Mouse (Mus musculus) gastrocnemius, postnatal 14 days (tissue): ENCODE measurements around the gene Zdhhc16. TPM values are rescaled to one million over a fixed set of nuclear protein-coding genes. Genes with fewer than 3 reads are reported as not detected.
A peak's percentile ranks its signal among the peaks of the same experiment; 100 is the strongest.

Experiments used
- DNase-seq: peaks from one replicate; pipeline ENCODE4 v3.0.0; 2021; ENCODE audit warnings: mixed read lengths
- intact Hi-C: fragments of 180-260 bp; cut with DNase I; formaldehyde crosslinking; loops from one replicate; pipeline ENCODE4 v1.15.1; 2025; ENCODE audit warnings: low total_unique reads
- total RNA-seq, 2 experiments: library from RNA; stranded (reverse); gene quantifications; 2 replicates each; pipeline ENCODE4 v1.2.3; 2021

The Zdhhc16 gene
- total RNA-seq, 2 experiments from 2014 or later = 18.0 to 21.3 TPM

DNA sequence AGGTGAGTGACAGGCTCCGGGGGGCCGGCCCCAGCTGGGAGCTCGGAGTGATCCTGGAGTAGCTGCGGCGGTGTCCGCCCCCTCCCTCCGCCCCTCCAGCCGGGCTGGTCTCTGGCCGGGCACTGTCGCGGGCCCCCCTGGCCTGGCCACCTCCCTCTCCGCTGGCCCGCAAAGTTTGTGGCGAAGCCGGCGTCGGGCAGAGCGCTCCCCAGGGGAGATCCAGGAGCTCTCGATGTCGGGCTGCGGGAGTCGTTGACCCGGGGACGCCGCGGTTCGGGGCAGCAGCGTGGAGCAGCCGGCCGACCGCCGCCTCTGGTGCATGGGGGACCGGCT lies 48.3 kb downstream of the Zdhhc16 start, which contains the start of gene Ubtd1:
Ubtd1 (plus strand) TSS at position 169 of the 333 bp plus-strand sequence.
- DNase-seq = no peak
- intact Hi-C loops = loop anchor here (5.0 kb wide), 1 partner anchor 41 kb away; no protein-coding TSS in a partner anchor

DNA sequence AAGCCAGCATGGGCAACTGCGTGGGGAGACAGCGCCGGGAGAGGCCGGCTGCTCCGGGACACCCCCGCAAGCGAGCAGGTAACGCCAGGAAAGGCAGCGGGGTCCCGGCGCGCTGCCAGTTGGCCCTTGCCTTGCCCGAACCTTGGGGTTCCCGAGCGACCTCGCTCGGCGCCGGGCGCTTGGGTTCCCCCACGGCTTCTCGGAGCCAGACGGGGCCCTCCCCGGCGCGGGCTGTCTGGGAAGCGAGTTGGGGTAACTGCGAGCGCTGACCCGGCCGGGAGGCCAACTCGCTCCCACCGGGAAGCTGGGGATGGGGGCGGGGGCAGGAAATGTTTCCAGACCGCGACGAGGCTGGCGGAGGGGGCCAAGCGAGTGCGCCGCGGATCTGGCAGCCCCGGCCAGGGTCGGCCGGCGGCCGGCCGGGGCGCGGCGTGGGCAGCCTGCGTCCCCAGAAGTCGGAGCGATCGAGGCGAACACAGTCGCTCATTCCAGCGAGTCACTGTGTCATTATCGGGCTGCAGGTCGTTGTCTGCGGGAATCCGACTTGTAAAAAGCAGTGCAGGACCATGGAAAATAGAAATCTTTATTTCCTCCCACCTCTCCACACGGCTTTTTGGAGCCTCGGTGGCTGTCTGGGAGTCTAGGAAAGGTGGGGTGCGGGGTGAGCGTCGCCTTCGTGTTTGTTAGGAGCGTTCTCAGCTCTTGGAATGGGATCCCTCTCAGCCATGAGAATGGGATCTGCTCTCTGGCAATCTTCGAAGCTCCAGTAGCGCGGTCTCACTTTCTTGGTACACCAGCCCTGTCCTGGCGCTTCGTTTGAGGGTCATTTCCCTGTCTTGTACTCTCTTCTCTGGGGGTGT lies 48.9 kb downstream of the Zdhhc16 start:
- intact Hi-C loops = loop anchor here (5.0 kb wide), 1 partner anchor 40 kb away; no protein-coding TSS in a partner anchor
- peak; percentile 71 for DNase-seq

GRCm38 (mm10) chr19:41982791-41983150 lies 49.5 kb downstream of the Zdhhc16 start:
- intact Hi-C loops = loop anchor here (5.0 kb wide), 1 partner anchor 40 kb away; no protein-coding TSS in a partner anchor
- no peak for DNase-seq

GRCm38 (mm10) chr19:41985994-41986393 lies 52.7 kb downstream of the Zdhhc16 start:
- intact Hi-C loops = no loop called here

GRCm38 (mm10) chr19:41987206-41987605 lies 53.9 kb downstream of the Zdhhc16 start:
- intact Hi-C loops = no loop called here
- DNase-seq = peak; percentile 71

More at GRCm38 (mm10) chr19:41985994-41986393, 52.7 kb downstream of the Zdhhc16 start:
- no peak for DNase-seq

GRCm38 (mm10) chr19:41989810-41990209 lies 56.5 kb downstream of the Zdhhc16 start:
- DNase-seq = no peak
- intact Hi-C loops = no loop called here

GRCm38 (mm10) chr19:41991926-41992477 lies 58.7 kb downstream of the Zdhhc16 start:
- intact Hi-C loops = no loop called here
- no peak for DNase-seq

GRCm38 (mm10) chr19:41992971-41993370 lies 59.7 kb downstream of the Zdhhc16 start:
- DNase-seq = no peak
- intact Hi-C loops = no loop called here

DNA sequence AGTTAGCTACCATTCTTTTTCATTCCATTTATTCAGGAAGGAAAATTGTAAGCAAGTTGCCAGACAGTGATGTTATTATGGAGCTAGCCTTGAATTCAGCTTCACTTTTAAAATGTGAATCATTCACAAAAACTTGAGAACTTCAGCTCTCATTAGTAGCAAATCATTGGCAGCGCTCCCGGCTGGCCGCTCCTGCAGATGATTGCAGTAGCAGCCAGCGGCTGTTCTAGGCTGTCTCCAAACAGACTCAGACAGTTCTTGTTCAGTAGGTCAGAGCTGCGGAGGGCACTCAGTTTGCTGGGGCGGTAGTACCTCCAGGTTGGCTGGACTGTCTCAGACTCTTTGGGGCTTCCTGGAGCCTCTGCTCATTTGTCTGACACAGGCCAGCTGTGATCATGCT lies 60.2 kb downstream of the Zdhhc16 start:
- DNase-seq = peak; percentile 94
- intact Hi-C loops = no loop called here

Other genes starting within 250 kb of the Zdhhc16 start
- gene Slit1, start 189.8 kb upstream of the Zdhhc16 start, total RNA-seq = 1 to 10 TPM in 1 of 2 experiments, under 1 TPM in 1; 0.66 to 1.1 TPM
- 1 to 10 TPM; 6.8 to 9.9 TPM for gene Arhgap19, start 131.4 kb upstream of the Zdhhc16 start, total RNA-seq
- gene Frat1, start 103.5 kb upstream of the Zdhhc16 start, total RNA-seq = 1 to 10 TPM; 4.9 to 7.2 TPM
- 10 to 100 TPM; 19.9 to 28.3 TPM for gene Frat2, start 85.3 kb upstream of the Zdhhc16 start, total RNA-seq
- 10 to 100 TPM; 29.9 to 37.2 TPM for gene Rrp12, start 37.3 kb upstream of the Zdhhc16 start, total RNA-seq
- gene Pgam1, start 21.6 kb upstream of the Zdhhc16 start, total RNA-seq = 10 to 100 TPM; 22.5 to 26.7 TPM
- gene Exosc1, start 57 bp upstream of the Zdhhc16 start, total RNA-seq = 10 to 100 TPM; 12.0 to 16.8 TPM
- 1 to 10 TPM; 8.0 to 9.1 TPM for gene Mms19, start 47.7 kb downstream of the Zdhhc16 start, total RNA-seq
- 10 to 100 TPM; 14.8 to 17.4 TPM for gene Ubtd1, start 48.3 kb downstream of the Zdhhc16 start, total RNA-seq
- 100 to 1,000 TPM; 113 to 188 TPM for gene Ankrd2, start 102.5 kb downstream of the Zdhhc16 start, total RNA-seq
- gene Hoga1, start 112.1 kb downstream of the Zdhhc16 start, total RNA-seq = 1 to 10 TPM; 3.3 to 4.3 TPM
- gene 4933411K16Rik, start 118.8 kb downstream of the Zdhhc16 start, total RNA-seq = under 1 TPM; 0.25 to 0.42 TPM
- 1 to 10 TPM; 1.7 to 1.9 TPM for gene Morn4, start 152.9 kb downstream of the Zdhhc16 start, total RNA-seq
- 10 to 100 TPM; 14.0 to 14.7 TPM for gene Pi4k2a, start 157.0 kb downstream of the Zdhhc16 start, total RNA-seq
- 10 to 100 TPM; 10.5 to 11.0 TPM for gene Avpi1, start 195.6 kb downstream of the Zdhhc16 start, total RNA-seq
- 10 to 100 TPM; 11.4 to 13.9 TPM for gene Marveld1, start 213.9 kb downstream of the Zdhhc16 start, total RNA-seq
- gene Zfyve27, start 230.5 kb downstream of the Zdhhc16 start, total RNA-seq = 10 to 100 TPM; 11.9 to 14.4 TPM